Mouse (Mus musculus): ENCODE measurements around the gene Vps52. TPM values are rescaled to one million over a fixed set of nuclear protein-coding genes. Genes with fewer than 3 reads are reported as not detected.

Vps52 gene
- polyA plus RNA-seq, 1 experiment from 2014 or later, result 46.3 TPM

- peaks cover 6% of the 10 kb centered on the region for H3K4me1 ChIP-seq (ENCODE audit: control insufficient read depth, insufficient read depth, low read length)
- ATAC-seq, result no peak
- H3K4me2 ChIP-seq (ENCODE audit: low read depth, low read length), result no peak overlapping the region
- no peaks in the 10 kb centered on the region for H3K9me3 ChIP-seq (ENCODE audit: control insufficient read depth, low read length)
- H3K9ac ChIP-seq (ENCODE audit: low read depth, low read length), result no peak overlapping the region
- H3K36me3 ChIP-seq (ENCODE audit: control insufficient read depth, insufficient read depth, low read length), result peaks cover 11% of the 10 kb centered on the region; the same call in 1 of the 2 replicates
- no peak overlapping the region for H3K4me3 ChIP-seq (ENCODE audit: low read length)
- H3K27ac ChIP-seq (ENCODE audit: low read length), result no peak overlapping the region
- H3K27me3 ChIP-seq (replicated peaks; ENCODE audit: control insufficient read depth, insufficient read depth, low read length), result no peaks in the 10 kb centered on the region
- 93% methylated on average over 15 of the region's 15 CpGs for WGBS
Observed at GRCm38 (mm10) chr17:33959948-33960347, 4.3 kb downstream of the Vps52 start.

- Histone ChIP-seq H3K27me3 (replicated peaks; ENCODE audit: control insufficient read depth, insufficient read depth, low read length) (no peaks in the 10 kb centered on the region), H3K36me3 (ENCODE audit: control insufficient read depth, insufficient read depth, low read length) (peaks cover 11% of the 10 kb centered on the region), H3K4me2 (ENCODE audit: low read depth, low read length) (no peak overlapping the region), H3K9me3 (ENCODE audit: control insufficient read depth, low read length) (no peaks in the 10 kb centered on the region), H3K9ac (ENCODE audit: low read depth, low read length) (no peak overlapping the region), H3K4me1 (ENCODE audit: control insufficient read depth, insufficient read depth, low read length) (no peaks in the 10 kb centered on the region), H3K27ac (ENCODE audit: low read length) (no peak overlapping the region), H3K4me3 (ENCODE audit: low read length) (no peak overlapping the region)
- ATAC-seq, result no peak
- WGBS, result 94% methylated on average over 7 of the region's 7 CpGs
Observed at GRCm38 (mm10) chr17:33962876-33963275, 7.3 kb downstream of the Vps52 start.

- Histone ChIP-seq H3K9me3 (ENCODE audit: control insufficient read depth, low read length) (no peaks in the 10 kb centered on the region), H3K27ac (ENCODE audit: low read length) (no peak overlapping the region), H3K9ac (ENCODE audit: low read depth, low read length) (no peak overlapping the region), H3K4me1 (ENCODE audit: control insufficient read depth, insufficient read depth, low read length) (no peaks in the 10 kb centered on the region), H3K36me3 (ENCODE audit: control insufficient read depth, insufficient read depth, low read length) (peaks cover 5% of the 10 kb centered on the region), H3K4me3 (ENCODE audit: low read length) (no peak overlapping the region), H3K4me2 (ENCODE audit: low read depth, low read length) (no peak overlapping the region), H3K27me3 (replicated peaks; ENCODE audit: control insufficient read depth, insufficient read depth, low read length) (no peaks in the 10 kb centered on the region)
- no peak for ATAC-seq
- WGBS, result 92% methylated on average over 17 of the region's 17 CpGs
Observed at GRCm38 (mm10) chr17:33965082-33965845, 9.7 kb downstream of the Vps52 start.

- Histone ChIP-seq H3K4me2 (ENCODE audit: low read depth, low read length) (no peak overlapping the region), H3K9ac (ENCODE audit: low read depth, low read length) (no peak overlapping the region), H3K27me3 (replicated peaks; ENCODE audit: control insufficient read depth, insufficient read depth, low read length) (no peaks in the 10 kb centered on the region), H3K9me3 (ENCODE audit: control insufficient read depth, low read length) (no peaks in the 10 kb centered on the region), H3K36me3 (ENCODE audit: control insufficient read depth, insufficient read depth, low read length) (peaks cover 5% of the 10 kb centered on the region), H3K4me3 (ENCODE audit: low read length) (no peak overlapping the region), H3K27ac (ENCODE audit: low read length) (no peak overlapping the region), H3K4me1 (ENCODE audit: control insufficient read depth, insufficient read depth, low read length) (no peaks in the 10 kb centered on the region)
- 87% methylated on average over 16 of the region's 16 CpGs for WGBS
- no peak for ATAC-seq
Observed at GRCm38 (mm10) chr17:33965846-33966550, 10.4 kb downstream of the Vps52 start.

GRCm38 (mm10) chr17:33968489-33968888, 12.9 kb downstream of the Vps52 start:
- no peaks in the 10 kb centered on the region for H3K27me3 ChIP-seq (replicated peaks; ENCODE audit: control insufficient read depth, insufficient read depth, low read length)
- H3K9ac ChIP-seq (ENCODE audit: low read depth, low read length), result no peak overlapping the region
- no peak overlapping the region for H3K4me2 ChIP-seq (ENCODE audit: low read depth, low read length)
- H3K4me1 ChIP-seq (ENCODE audit: control insufficient read depth, insufficient read depth, low read length), result no peaks in the 10 kb centered on the region
- H3K4me3 ChIP-seq (ENCODE audit: low read length), result no peak overlapping the region
- WGBS, result 3% methylated on average over 9 of the region's 9 CpGs
- H3K27ac ChIP-seq (ENCODE audit: low read length), result no peak overlapping the region
- peak; percentile 83 for ATAC-seq
- H3K9me3 ChIP-seq (ENCODE audit: control insufficient read depth, low read length), result no peaks in the 10 kb centered on the region
- no peaks in the 10 kb centered on the region; the same call in 1 of the 2 replicates for H3K36me3 ChIP-seq (ENCODE audit: control insufficient read depth, insufficient read depth, low read length)

DNA sequence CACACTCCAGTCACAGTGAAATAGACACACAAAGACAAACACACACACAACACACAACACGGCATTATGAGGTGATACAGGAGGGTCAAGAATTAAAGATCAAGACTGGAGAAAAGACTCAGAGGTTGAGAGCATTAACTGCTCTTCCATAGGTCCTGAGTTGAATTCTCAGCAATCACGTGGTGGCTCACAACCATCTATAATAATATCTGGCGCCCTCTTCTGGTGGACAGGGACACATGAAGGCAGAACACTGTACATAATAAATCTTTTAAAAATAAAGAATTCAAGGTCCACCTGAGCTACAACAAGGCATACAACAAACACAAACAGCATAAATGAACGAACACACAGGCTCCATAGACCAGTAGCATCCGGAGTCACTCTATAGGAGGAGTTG, 13.3 kb downstream of the Vps52 start:
- Histone ChIP-seq H3K4me3 (ENCODE audit: low read length) (no peak overlapping the region), H3K9ac (ENCODE audit: low read depth, low read length) (no peak overlapping the region), H3K27ac (ENCODE audit: low read length) (no peak overlapping the region), H3K9me3 (ENCODE audit: control insufficient read depth, low read length) (no peaks in the 10 kb centered on the region), H3K36me3 (ENCODE audit: control insufficient read depth, insufficient read depth, low read length) (no peaks in the 10 kb centered on the region; the same call in 1 of the 2 replicates), H3K27me3 (replicated peaks; ENCODE audit: control insufficient read depth, insufficient read depth, low read length) (no peaks in the 10 kb centered on the region), H3K4me2 (ENCODE audit: low read depth, low read length) (no peak overlapping the region), H3K4me1 (ENCODE audit: control insufficient read depth, insufficient read depth, low read length) (no peaks in the 10 kb centered on the region)
- 33% methylated on average over 5 of the region's 5 CpGs for WGBS
- peak; percentile 70 for ATAC-seq

- H3K27ac ChIP-seq (ENCODE audit: low read length), result no peak overlapping the region
- H3K4me1 ChIP-seq (ENCODE audit: control insufficient read depth, insufficient read depth, low read length), result no peaks in the 10 kb centered on the region
- H3K4me3 ChIP-seq (ENCODE audit: low read length), result no peak overlapping the region
- 73% methylated on average over 4 of the region's 4 CpGs for WGBS
- ATAC-seq, result no peak
- no peaks in the 10 kb centered on the region; the same call in 1 of the 2 replicates for H3K36me3 ChIP-seq (ENCODE audit: control insufficient read depth, insufficient read depth, low read length)
- H3K27me3 ChIP-seq (replicated peaks; ENCODE audit: control insufficient read depth, insufficient read depth, low read length), result no peaks in the 10 kb centered on the region
- no peak overlapping the region for H3K4me2 ChIP-seq (ENCODE audit: low read depth, low read length)
- H3K9me3 ChIP-seq (ENCODE audit: control insufficient read depth, low read length), result no peaks in the 10 kb centered on the region
- no peak overlapping the region for H3K9ac ChIP-seq (ENCODE audit: low read depth, low read length)
Observed at GRCm38 (mm10) chr17:33969394-33969793, 13.8 kb downstream of the Vps52 start.

GRCm38 (mm10) chr17:33972691-33973090, 17.1 kb downstream of the Vps52 start:
- H3K4me1 ChIP-seq (ENCODE audit: control insufficient read depth, insufficient read depth, low read length), result no peaks in the 10 kb centered on the region
- H3K27me3 ChIP-seq (replicated peaks; ENCODE audit: control insufficient read depth, insufficient read depth, low read length), result peaks cover 1% of the 10 kb centered on the region
- 0% methylated on average over 1 of the region's 1 CpGs for WGBS
- no peaks in the 10 kb centered on the region for H3K36me3 ChIP-seq (ENCODE audit: control insufficient read depth, insufficient read depth, low read length)
- H3K27ac ChIP-seq (ENCODE audit: low read length), result no peak overlapping the region
- no peak overlapping the region for H3K4me2 ChIP-seq (ENCODE audit: low read depth, low read length)
- H3K9me3 ChIP-seq (ENCODE audit: control insufficient read depth, low read length), result no peaks in the 10 kb centered on the region
- no peak overlapping the region for H3K4me3 ChIP-seq (ENCODE audit: low read length)
- no peak for ATAC-seq
- H3K9ac ChIP-seq (ENCODE audit: low read depth, low read length), result no peak overlapping the region

DNA sequence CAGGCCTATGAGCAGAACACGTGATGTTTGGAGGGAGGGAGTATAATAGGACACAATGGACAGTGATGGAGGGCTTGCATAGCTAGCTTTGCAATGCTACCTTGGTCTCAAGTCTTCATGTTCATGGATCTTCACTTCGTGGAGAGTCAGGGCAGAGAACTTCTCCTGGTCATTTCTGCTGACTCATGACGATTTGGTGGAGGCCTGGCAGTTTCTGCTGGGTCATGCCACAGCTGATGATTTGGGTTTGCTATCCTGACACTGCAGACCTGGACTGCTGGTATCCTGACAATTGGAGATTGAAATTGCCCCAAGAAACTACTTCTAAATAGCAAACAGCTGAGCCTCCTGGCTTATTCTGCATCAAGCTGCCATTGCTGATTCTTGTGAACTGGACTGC, 18.0 kb downstream of the Vps52 start:
- Histone ChIP-seq H3K27me3 (replicated peaks; ENCODE audit: control insufficient read depth, insufficient read depth, low read length) (peaks cover 10% of the 10 kb centered on the region), H3K9ac (ENCODE audit: low read depth, low read length) (no peak overlapping the region), H3K4me2 (ENCODE audit: low read depth, low read length) (no peak overlapping the region), H3K4me3 (ENCODE audit: low read length) (no peak overlapping the region), H3K9me3 (ENCODE audit: control insufficient read depth, low read length) (no peaks in the 10 kb centered on the region), H3K27ac (ENCODE audit: low read length) (no peak overlapping the region), H3K36me3 (ENCODE audit: control insufficient read depth, insufficient read depth, low read length) (no peaks in the 10 kb centered on the region), H3K4me1 (ENCODE audit: control insufficient read depth, insufficient read depth, low read length) (peaks cover 6% of the 10 kb centered on the region)
- WGBS, result 61% methylated on average over 3 of the region's 3 CpGs
- ATAC-seq, result no peak

Measured in intestine, embryonic 16.5 days (tissue).